Mouse (Mus musculus) spleen, adult 2 months (tissue): ENCODE measurements around the gene Rmnd5a.

Experiments
- CTCF ChIP-seq: fragments of 200-500 bp; IDR thresholded peaks from 2 replicates; pipeline ENCODE4 v1.5.1; 2011; ENCODE audit warnings: mild to moderate bottlenecking, inconsistent platforms; ENCODE audit not compliant: insufficient read depth, insufficient read length, insufficient replicate concordance; ENCODE audit errors: extremely low read depth
- POLR2A ChIP-seq: fragments of 200-500 bp; IDR thresholded peaks from 2 replicates; pipeline ENCODE4 v1.6.1; 2011; ENCODE audit warnings: low read depth, low read length, inconsistent platforms

GRCm38 (mm10) chr6:71440492-71441250, at the start of gene Rmnd5a:
- TF ChIP-seq POLR2A (peak; percentile 36), CTCF (peak; percentile 47; the same call in 1 of the 2 replicates)
